Mouse (Mus musculus): ENCODE data around the gene Ncl. TPM values are rescaled to one million over a fixed set of nuclear protein-coding genes. Genes with fewer than 3 reads are reported as not detected.

The Ncl gene
- polyA plus RNA-seq, 1 experiment: 64.7 TPM

DNA sequence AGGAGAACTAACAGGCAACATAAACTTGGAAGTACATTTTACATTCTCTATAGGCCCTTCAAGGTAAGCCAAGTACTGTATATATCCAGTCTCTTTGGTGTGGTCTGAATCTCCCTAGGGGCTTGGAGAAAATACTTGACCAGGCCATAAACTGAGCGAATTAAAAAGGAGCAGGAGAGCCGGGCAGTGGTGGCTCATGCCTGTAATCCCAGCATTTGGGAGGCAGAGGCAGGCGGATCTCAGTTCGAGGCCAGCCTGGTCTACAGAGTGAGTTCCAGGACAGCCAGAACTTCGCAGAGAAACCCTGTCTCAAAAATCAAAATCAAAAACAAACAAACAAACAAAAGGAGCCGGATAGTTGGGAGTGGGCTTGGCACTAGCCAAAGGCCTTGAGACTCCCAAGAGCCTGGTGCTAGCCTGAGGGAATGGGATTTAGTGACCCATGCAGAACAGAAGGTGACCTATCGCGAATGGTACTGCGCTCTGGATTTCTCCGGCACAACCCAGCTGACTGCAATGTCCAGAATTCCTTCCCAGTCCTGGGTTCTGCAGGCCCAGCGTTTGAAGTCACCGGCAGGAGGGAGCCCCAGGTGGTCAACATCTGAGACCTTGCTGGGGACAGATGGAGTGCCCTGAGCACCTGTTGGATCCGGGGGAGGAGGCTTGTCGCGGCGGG, 46.0 kb downstream of the Ncl start:
- no peak for DNase-seq (ENCODE audit: low spot score)

DNA sequence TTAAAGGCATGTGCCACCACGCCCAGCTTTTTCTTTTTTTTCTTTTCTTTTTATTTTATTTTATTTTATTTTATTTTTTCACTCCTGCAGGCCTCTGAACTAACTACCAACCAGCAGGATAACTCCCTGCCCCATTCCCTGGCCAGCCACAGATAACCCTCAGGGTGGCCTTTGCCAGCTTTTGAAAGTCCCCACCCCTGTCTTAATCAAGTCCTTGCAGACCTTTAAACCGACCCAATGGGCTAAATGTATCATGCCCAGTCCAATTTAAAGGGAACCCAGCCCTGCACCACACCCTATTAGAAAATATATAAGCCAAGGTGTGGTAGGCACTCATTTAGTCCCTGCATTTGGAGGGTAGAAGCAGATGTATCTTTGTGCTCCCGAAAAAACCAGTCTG, 46.9 kb downstream of the Ncl start:
- DNase-seq (ENCODE audit: low spot score): no peak

DNA sequence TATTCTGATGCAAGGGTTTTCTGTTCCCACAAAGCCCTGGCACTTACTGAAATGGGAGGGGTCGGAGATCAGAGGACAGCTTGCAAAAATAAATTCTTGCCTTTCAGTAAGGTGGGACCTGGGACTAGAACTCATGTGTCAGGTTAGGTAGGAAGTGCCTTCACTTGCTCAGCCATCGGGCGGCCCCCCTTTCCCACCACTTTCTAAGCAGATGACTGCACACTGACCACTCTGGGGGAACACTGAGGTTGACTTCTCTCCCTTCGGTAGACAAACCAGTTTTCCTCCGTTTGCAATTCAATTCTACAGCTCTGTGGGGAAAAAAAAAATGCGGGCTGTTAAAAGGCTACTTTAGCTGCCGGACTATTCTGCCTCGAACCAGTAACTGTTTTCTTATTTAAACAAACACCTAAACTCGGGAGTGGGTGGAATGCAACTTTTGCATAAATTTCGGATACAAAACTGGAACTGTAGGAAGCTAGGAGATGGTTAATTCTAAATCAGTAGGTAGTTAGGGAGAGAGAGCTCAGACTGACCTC, 47.7 kb downstream of the Ncl start:
- no peak for DNase-seq (ENCODE audit: low spot score)

DNA sequence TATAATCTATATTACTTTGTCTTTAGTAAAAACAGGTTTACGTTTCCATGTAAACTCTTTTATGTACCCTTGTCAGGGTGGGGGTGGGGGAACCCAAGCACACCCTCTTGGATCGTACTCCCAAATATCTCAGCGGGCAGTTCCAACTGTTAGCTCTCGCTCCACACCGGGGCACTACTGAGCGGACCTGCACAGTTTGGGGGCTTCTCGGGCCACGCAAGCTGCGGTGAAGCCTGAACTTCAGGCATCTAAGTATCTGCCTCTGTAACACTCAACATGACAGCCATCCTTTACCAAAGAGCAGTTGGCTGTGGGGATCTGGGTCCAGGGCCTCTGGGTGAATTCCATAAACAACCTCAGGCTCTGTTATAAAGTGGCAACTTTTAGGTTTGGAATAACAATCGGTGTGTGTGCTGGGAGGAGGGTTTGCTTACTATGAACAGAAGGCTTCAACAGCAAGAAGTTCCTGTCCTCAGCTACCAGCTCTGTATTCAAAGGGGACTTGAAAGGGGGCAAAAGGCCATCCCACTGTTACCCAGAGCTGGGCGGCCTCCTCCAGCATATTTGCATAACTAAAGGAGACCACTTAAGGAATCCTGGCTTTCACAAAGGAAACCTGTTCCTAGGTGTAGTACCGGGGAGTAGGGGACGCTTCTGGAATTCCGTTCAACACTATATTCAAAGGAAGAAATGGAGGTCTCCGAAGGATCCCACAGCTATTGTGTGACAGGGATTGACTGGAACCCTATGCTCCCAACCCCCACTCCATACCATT, 48.5 kb downstream of the Ncl start:
- DNase-seq (ENCODE audit: low spot score): no peak

DNA sequence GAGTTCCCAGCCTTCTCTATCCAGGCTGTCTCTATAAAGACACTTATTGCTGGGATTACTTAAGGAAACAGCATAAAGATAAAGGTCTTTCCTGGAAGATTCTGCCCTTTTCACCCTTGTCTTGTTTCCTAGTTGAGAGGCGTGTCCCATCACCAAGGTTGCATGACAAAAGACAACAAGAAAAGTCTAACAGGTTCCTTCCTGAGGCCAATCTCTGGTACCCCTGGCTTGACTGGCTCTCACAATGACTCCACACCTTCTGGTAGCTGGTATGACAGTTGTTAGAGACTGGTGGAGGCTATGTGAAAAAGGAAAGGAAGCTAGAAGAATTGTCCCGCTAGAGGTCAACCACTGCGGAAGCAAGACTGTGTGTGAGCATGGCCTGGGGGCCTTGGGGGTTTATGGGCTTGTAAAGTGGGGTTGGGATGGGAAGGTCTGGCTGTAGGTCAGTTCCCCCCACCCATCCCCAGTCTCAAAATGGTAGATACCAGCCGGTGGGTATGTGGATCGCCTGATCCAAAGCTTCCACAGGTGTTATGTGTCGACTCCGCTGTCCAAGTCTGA, 49.8 kb downstream of the Ncl start:
- DNase-seq (ENCODE audit: low spot score): no peak

DNA sequence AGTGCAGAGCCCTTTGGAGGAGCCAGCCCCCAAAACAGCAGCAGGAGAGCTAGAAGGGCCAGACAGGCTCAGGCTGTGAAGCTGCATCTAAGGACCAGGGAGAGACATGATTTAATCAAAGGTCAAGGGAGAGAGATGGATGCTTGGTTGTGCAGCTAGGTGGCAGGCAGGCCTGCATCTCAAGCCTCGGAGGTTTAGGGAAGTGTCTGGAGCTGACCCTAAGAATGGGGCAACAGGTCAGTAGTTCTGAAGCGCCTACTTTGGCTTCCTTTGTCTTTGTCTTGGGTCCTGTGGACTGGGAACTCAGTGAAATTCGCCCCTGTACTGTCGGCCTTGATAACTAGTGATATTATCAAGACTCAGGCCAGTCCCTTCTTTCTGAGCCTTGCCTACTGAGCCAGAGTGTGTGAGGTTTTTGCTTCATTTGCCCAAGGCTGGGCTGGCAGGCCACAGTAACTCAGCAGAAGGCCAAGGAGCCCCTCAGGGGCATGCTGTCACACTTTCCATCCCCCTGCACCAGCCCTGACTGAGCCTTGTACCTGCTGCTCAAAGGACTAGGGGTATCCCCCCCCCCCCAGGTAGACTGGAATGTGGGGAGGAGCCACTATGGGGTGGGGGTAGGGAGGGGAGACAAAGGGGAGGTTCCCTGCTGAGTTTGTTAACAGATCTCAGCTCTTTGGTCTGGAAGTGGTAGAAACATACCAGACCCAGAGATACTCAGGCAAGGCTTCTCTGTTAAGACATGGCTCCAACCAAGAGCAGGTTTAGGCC, 51.1 kb downstream of the Ncl start:
- DNase-seq (ENCODE audit: low spot score): no peak

DNA sequence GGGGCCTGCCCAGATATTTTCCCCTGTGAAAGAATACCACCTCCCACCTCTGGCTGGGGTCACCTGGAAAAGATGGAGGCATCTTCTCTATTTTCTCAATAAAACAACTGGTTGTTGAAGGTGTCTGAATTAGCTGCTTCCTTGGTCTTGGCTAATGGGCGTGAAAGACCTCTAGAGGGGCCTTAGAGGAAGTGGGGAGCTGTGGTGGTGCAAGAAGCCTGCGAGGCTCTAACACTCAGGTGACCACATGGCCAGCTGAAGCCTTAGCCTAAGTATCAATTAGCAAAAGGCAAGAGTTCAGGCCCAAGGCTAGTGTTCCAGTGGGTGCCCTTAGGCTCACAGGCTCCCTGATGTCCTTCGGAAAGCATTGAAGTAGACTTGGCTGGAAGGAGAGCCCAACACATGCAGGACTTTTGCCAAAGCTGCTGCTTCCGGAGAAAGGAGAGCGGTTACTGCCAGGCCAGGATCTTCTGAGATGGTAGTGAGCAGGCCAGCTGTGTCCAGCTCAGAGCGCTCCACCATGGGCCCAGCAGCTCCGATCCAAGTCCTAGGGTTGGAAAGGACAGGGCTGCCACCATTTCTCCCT, 51.9 kb downstream of the Ncl start:
- DNase-seq (ENCODE audit: low spot score): no peak

DNA sequence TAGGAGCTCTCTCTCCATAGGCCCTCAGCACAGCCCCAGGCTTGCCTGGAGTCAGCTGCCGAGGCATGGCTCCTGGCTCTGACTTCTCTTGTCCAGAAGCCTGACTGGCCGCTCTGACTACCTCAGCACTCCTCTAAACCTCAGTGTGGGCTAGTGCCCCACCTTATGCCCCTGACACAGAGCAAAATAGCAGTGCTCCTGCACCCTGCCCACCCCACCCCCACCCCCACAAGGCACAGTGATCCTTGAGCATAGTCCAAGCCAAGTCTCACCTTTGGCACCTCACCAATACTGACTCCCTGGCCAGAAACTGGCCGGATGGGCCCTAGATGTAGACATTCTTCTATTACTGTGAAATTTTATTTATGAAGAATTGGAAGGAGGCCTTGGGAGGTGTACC, 52.5 kb downstream of the Ncl start:
- no peak for DNase-seq (ENCODE audit: low spot score)

DNA sequence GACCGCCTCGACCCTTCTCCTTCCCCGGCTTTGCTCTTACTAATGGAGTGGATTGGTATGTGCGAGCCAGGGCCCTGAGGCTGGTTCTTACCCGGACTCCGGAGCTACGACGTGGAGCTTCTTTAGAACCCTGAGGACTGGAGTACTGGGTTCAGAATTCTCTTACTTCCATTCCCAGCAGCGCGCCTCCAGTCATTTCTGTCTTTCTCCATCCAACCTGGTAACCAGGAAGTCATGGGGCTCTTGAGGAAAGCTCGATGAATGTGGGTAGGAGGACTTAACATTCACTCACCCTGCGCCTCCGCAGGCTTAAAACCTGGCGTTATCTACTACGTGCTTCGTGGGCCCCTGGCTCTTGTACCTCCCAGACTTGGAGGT, 55.3 kb downstream of the Ncl start:
- DNase-seq (ENCODE audit: low spot score): no peak

DNA sequence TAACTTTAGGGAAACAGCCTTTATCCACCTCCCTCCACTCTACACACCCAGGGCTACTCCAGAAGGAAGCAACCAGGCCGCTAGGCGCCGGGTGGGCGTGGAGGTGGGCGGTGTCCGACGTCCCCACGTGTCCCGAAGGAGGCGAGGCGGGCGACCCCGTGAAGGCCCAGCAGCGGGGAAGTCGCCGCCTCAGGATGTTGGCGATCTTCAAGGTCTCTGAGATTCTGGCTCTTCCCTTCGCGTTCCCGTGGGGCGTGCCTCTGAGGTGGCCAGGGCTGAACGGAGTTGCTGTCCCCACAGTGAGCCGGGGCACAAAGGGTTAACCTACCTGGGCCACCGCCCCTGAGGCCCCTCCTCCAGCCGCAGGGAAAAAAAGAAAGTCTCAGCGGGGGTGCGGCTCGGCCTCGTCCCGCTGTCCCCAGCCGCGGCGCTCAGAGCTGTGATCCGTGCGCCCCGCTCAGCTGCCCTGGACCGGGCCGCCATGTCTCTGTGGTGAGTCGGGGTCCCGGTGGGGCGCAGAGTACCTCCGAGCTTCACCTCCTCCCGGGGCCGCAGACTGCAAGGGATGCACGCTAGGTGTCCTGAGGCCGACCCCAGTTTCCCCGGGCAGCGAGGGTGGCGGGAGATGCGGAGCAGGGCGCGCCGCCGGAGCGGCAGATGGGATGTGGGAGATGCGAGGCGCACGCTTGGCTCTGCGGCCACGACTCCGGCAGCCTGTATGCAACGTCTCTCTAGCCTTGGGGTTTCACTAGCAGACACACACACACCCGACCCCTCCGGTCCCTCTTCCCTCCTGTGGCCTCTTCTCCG, 55.9 kb downstream of the Ncl start:
- DNase-seq (ENCODE audit: low spot score): no peak

DNA sequence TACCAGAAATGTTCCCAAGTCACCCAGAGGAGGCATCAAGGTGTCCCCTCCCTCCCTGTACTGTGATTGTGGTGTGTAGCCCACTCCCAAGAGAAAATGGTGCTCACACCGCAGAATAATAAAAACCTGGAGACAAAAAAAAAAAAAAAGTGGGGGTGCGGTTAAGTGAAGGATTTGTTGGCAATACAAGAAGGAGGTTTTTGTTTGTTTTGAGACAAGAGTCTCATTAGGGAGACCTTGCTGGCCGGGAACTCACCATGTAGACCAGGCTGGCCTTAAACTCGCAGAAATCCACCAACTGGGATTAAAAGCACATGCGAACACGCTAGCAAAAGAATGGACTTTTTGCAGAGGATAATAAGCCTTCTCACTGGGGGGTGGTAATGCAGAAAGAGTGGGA, 56.7 kb downstream of the Ncl start, which contains the start of gene B3gnt7:
Gene B3gnt7 (plus strand): TSS at position 301 of the 400 bp plus-strand sequence.
- DNase-seq (ENCODE audit: low spot score): no peak

DNA sequence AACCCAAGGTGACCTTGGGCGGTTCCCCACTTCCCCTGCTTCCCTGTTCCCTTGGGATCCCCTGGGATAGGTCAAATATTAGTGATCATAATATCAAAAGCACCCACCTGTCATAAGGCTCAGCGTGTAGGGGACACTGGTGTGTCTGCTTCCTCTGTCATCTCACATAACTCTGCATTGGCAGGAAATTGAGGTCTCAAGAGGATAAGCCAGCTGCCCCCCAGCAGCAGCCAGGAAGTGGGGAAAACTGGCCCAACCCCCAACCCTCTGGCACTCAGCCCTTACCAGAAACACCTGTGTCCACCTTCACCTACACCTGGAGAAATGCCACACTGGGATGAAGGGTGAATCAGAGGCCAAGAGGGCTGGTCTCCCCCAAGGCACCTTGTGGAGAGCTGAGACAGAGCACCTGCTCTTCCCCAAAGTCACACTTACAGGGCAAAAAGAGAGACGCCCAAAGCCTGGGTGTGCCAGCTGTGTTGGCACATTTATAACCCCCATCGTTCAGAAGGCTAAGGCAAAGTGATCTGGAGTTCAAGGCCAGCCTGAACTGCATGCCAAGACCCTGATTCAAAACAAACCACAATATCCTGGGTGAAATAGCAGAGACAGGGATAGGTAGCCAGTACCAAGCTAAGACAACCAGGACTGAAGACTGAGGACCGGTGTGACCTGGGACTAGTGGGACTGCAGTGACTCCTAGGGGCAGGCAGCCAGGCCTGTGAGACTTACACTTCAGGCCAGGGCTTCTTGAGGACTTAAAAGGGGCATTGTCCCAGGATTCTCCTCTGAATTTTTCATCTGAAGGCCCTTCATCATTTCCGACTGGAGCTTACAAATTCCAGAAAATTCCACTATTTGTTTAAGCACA, 57.7 kb downstream of the Ncl start:
- no peak for DNase-seq (ENCODE audit: low spot score)

DNA sequence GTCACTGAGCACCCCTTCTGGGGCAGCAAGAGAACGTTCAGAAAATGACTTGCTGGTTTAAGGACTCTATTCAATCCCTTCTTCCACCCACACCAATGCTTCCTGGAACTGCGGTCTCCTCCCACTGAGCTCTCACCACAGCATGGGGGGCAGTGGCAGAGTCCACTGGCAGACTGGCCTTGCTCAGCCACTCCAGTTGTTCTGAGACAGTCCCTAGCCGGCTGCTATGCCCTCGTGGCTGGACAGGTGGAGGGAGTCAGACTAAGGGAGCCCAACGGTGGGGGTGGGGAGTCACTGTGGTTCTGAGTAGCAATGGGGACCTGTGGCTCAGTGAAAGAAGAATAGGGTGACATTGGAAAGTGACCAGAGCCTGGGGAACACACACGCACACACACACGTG, 58.5 kb downstream of the Ncl start:
- no peak for DNase-seq (ENCODE audit: low spot score)

DNA sequence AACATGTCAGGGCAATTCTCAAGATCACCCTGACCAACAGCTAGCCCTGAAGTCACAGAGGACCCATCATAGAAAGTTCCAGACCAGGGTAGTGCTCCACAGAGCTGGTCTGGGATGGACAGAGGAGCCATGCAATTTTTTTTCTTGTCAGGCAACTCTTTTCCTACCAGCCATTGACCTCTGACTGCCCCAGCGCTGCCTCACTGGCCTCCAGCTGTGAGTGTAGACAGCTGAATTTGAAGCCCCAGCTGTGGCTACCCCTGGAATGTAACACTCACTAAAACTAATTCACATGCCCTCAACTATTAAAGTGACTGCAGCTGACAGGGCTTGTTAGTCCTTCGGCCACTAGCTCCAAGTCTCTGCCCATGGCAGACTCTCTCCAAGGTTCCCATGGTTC, 59.1 kb downstream of the Ncl start:
- DNase-seq (ENCODE audit: low spot score): no peak

Other genes with a start within 250 kb of the Ncl start
- gene Htr2b, start 247.4 kb downstream of the Ncl start, polyA plus RNA-seq (2012; rRNA removed): 0.22 and 0.40 TPM in 2 replicates
- gene Gm21972, start 225.8 kb downstream of the Ncl start, polyA plus RNA-seq (2012; rRNA removed): 0.35 and 0.44 TPM in 2 replicates
- 8.2 and 9.0 TPM in 2 replicates for gene Armc9, start 204.6 kb downstream of the Ncl start, polyA plus RNA-seq (2012; rRNA removed)
- gene B3gnt7, start 56.6 kb downstream of the Ncl start, polyA plus RNA-seq (2012; rRNA removed): 1.4 and 2.3 TPM in 2 replicates
- gene Nmur1, start 66.8 kb upstream of the Ncl start, polyA plus RNA-seq (2012; rRNA removed): 0.21 and 0.43 TPM in 2 replicates
- not detected in 2 replicates for gene Tex44, start 66.9 kb upstream of the Ncl start, polyA plus RNA-seq (2012; rRNA removed)
- gene Ptma, start 167.3 kb upstream of the Ncl start, polyA plus RNA-seq (2012; rRNA removed): 836 and 1,054 TPM in 2 replicates
- 48.0 and 49.0 TPM in 2 replicates for gene Pde6d, start 223.2 kb upstream of the Ncl start, polyA plus RNA-seq (2012; rRNA removed)
- gene Cops7b, start 223.5 kb upstream of the Ncl start, polyA plus RNA-seq (2012; rRNA removed): 22.0 and 34.3 TPM in 2 replicates

All from urinary bladder, adult 2 months (tissue).